Mouse (Mus musculus): ENCODE results near the gene Dnajb14.
"Not testable (repeated sequence)": the region's sequence is repeated elsewhere in the genome, so short reads cannot be mapped to it uniquely, and the experiment has no call there.

The Dnajb14 gene

GRCm38 (mm10) chr3:137867437-137868093 lies at the start of gene Dnajb14:
Gene Dnajb14, plus strand, starts transcription at chr3:137867675.
- peak; percentile 61 for DNase-seq

GRCm38 (mm10) chr3:137818713-137819112 lies 48.8 kb upstream of the Dnajb14 start:
- DNase-seq: no peak

- no peak for DNase-seq
These were observed 46.6 kb upstream of the Dnajb14 start for GRCm38 (mm10) chr3:137820688-137821467.

GRCm38 (mm10) chr3:137823317-137823716 lies 44.2 kb upstream of the Dnajb14 start:
- DNase-seq: no peak

DNA sequence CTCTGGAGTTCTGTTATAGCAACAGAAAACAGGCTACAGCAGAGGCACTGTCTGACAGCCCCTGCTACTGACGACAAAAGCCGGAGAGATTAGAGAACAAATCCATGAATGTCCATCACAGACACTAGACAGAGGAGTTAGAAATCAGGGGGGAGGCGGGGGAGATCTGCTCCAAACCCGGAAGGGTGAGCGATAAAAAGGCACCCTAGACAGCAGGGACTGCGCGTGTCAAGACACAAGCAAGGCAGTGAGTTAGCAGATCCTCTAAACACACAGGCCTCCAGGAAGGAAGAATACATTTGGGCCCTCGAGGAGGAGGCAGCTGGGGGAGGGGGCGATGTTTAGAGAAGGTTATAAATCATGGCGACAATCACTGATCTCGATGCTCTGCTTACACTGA lies 39.8 kb upstream of the Dnajb14 start:
- peak; percentile 18 for DNase-seq

- DNase-seq: no peak
These were observed 36.3 kb upstream of the Dnajb14 start for GRCm38 (mm10) chr3:137831156-137831555.

DNA sequence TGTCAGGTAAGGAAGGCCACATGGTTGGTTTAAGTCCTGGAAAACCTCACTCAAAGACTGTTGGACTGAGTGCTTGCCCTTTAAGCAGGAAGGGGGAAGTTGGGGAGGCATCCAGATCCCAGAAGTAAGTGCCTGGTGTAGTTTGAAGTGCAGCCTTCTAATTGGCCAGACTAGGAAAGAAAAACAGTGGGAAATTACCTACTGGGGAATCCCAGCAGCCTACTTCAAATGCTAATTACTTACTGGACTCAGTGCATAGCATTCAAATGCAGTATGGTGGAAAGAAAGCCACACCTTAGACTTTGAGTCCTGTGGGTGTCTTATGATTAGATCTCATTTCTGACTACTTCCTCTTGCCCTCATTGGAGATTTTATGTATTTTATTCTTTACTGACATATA lies 34.3 kb upstream of the Dnajb14 start:
- DNase-seq: no peak

DNA sequence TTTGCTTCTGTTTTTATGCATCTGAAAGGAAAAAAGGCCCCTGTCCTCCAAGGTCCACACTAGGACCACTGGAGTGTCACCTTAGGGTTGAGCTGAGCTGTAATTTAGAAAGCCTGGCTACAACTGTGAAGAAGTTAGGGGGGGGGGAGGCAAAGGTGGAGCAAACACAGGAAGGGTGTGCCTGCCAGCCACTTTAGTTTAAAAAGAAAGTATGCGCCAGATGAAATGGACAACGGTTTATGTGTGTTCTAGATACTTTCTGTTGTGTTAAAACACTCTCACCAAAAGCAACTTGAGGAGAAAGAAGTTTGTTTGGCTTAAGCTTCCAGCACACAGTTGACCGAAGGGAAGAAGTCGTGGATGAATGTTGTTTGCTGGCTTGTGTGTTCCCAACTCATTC lies 33.8 kb upstream of the Dnajb14 start:
- DNase-seq: no peak

- DNase-seq: no peak
These were observed 30.9 kb upstream of the Dnajb14 start for GRCm38 (mm10) chr3:137836543-137836942.

- DNase-seq: no peak
These were observed 29.3 kb upstream of the Dnajb14 start for GRCm38 (mm10) chr3:137838160-137838559.

DNA sequence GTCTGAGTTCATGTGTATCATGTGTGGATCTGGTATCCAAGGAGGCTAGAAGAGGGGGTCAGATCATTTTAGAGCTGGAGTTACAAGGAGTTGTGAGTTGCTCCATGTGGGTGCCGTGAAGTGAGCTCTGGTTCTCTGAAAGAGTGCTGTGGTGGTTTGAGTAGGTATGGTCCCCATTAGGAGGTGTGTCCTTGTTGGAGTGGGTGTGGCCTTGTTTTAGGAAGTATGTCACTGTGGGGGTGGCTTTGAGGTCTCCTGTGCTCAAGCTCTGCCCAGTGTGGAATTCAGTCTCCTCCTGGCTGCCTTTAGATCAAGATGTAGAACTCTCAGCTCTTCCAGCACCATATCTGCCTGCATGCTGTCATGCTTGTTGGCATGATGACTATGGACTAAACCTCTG lies 24.5 kb upstream of the Dnajb14 start:
- no peak for DNase-seq

DNA sequence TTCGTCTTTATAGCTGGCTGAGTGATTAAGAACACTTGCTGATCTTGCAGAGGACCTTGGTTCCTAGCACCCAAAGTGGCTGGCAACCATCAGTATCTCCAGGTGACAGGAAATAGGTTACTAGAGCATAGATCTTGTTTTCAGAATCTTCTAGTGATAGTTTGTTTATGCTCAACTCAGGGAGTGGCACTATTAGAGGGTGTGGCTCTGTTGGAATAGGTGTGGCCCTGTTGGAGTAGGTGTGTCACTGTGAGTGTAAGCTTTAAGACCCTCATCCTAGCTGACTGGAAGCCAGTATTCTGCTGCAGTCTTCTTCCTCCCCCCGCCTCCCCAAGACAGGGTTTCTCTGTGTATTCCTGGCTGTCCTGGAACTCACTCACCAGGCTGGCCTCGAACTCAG lies 23.2 kb upstream of the Dnajb14 start:
- no peak for DNase-seq

DNA sequence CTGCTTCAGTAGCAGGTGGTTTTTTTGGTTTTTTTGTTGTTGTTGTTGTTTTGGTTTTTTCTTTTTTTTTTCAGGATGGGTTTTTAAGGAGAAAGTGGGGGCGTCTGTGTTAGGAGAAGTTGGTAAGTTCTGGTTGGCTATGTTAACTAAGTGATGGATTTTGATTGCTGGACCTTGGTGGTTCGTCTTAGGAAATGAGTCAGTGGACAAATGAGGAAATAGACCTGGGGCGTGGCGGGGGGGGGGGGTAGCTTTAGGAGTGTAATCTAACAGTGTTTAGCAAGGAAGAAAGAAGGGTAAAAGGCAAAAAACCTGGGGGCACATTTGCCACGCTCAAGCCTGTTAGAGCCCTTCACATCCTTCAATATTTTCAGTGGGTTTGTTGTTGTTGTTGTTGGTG lies 20.9 kb upstream of the Dnajb14 start:
- DNase-seq: no peak

DNA sequence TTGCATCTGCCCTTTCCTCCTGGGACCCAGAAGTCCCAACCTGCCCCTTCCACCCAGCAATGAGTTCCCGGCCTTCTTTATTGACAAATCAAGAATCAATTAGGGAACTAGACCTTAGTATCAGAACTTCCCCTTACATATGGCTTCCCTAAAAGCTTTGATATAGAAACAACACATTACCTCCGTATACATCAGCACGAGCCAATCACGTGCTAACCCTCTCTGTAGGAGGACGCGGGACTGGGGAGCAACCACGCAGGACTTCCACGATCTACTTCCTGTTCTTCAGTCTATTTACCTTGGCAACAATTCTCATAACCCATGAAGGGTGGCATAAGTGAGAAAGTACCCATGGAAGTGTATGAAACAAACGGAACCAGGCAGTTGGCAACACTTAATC lies 19.1 kb upstream of the Dnajb14 start:
- DNase-seq: no peak

DNA sequence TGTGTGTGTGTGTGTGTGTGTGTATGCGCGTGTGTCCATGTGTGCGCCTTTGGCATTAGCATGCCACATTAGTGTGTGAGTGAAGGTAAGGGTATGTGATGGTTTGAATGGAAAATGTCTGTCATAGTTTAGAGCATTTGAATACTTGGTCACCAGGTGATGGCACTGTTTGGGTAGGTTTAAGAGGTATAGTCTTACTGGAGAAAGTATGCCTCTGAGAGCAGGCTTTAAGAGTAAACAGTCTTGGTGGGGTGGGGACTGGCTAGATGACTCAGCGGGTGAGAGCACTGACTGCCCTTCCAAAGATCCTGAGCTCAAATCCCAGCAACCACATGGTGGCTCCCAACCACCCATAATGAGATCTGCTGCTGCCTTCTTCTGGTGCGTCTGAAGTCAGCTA lies 17.8 kb upstream of the Dnajb14 start:
- no peak for DNase-seq

GRCm38 (mm10) chr3:137851196-137851595 lies 16.3 kb upstream of the Dnajb14 start:
- DNase-seq: no peak

DNA sequence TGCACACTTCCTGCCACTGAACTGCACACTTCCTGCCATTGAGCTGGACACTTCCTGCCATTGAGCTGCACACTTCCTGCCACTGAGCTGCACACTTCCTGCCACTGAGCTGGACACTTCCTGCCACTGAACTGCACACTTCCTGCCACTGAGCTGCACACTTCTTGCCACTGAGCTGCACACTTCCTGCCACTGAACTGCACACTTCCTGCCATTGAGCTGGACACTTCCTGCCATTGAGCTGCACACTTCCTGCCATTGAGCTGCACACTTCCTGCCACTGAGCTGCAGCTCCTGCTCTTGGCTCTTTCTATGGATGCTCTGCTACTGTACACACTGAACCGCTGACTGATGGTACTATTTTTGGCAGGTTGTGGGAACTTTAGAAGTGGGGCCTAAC lies 14.5 kb upstream of the Dnajb14 start:
- DNase-seq: not testable (repeated sequence)

GRCm38 (mm10) chr3:137855328-137855727 lies 12.1 kb upstream of the Dnajb14 start:
- DNase-seq: no peak

- peak; percentile 37 for DNase-seq
These were observed 11.4 kb upstream of the Dnajb14 start for GRCm38 (mm10) chr3:137856061-137856460.

GRCm38 (mm10) chr3:137860394-137861170 lies 6.9 kb upstream of the Dnajb14 start:
- peak; percentile 66 for DNase-seq

GRCm38 (mm10) chr3:137861436-137861835 lies 6.0 kb upstream of the Dnajb14 start:
- no peak for DNase-seq

DNA sequence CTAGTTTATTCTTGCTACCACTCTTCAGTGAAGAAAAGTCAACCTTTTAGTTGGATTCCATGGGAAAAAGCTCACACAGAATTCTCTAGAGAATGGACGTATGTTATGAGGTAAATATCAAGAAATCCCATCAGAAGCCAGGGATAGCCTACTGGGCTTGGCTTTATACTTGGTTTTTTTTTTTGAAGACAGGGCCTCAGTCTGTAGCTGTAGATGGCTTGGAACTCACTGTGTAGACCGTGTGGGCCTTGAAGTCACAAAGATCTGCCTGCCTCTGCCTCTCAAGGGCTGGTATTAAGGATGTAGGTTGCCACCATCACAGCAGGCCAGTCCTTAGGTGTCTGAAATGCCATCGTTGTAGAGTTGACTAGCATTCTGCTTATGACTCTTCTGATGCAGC lies 4.9 kb upstream of the Dnajb14 start:
- DNase-seq: no peak

DNA sequence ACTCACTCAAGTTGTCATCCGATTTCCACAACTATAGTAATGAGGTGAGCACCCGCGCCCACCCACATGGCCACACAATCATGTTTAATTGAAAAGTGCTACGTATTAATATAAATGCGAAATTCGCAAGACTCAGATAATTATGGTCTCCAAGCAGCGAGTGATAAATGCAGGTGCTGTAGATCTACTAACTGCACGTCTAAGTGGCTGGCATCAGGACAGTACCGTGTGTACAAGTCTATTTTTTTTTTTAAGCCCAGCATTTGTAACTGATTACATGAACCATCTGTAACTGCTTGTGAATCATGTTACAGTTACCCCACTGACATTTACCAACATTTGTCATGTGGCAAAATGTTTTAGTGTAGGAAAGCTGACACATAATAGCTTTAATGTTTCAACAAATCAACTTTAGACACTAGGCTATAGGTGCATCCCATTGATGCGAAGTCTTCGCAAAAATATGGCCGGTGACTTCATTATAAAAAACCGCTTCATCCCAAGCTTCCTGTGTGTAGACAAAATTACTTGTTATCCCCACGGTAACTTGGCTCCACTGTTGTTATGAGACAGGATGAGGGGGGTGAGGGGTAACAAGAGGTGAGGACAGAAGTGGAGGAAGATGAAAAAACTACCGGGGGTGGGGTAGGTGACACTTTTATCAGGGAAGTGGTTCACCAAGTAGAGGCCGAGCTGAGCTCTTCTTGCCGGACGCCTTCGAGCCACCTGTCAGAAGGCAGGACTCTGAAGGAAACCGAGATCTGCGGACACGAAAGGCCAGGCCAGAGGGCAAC lies 3.9 kb upstream of the Dnajb14 start:
- DNase-seq: no peak
